Mouse (Mus musculus): Measurements from ENCODE around the gene Mypn. TPM values are rescaled to one million over a fixed set of nuclear protein-coding genes. Genes with fewer than 3 reads are reported as not detected.

Mypn gene
- polyA plus RNA-seq, 1 experiment from 2014 or later = 0.15 TPM

GRCm38 (mm10) chr10:63119916-63120315 is 83.8 kb downstream of the Mypn start:
- no peak for ATAC-seq (replicated peaks)
- no peak overlapping the region for H3K4me3 ChIP-seq
- H3K27ac ChIP-seq (replicated peaks) = no peak overlapping the region
- H3K4me2 ChIP-seq (replicated peaks) = no peak overlapping the region
- WGBS = 79% methylated on average over 14 of the region's 14 CpGs
- H3K36me3 ChIP-seq = no peaks in the 10 kb centered on the region
- no peaks in the 10 kb centered on the region for H3K4me1 ChIP-seq
- no peak overlapping the region for H3K9ac ChIP-seq (replicated peaks)
- no peaks in the 10 kb centered on the region for H3K27me3 ChIP-seq
- H3K9me3 ChIP-seq = no peaks in the 10 kb centered on the region

GRCm38 (mm10) chr10:63117583-63117982 is 86.2 kb downstream of the Mypn start:
- no peak overlapping the region for H3K4me3 ChIP-seq
- H3K9me3 ChIP-seq = no peaks in the 10 kb centered on the region
- no peaks in the 10 kb centered on the region for H3K36me3 ChIP-seq
- 91% methylated on average over 8 of the region's 8 CpGs for WGBS
- no peak for ATAC-seq (replicated peaks)
- no peak overlapping the region for H3K9ac ChIP-seq (replicated peaks)
- H3K4me1 ChIP-seq = no peaks in the 10 kb centered on the region
- H3K27ac ChIP-seq (replicated peaks) = no peak overlapping the region
- H3K27me3 ChIP-seq = no peaks in the 10 kb centered on the region
- no peak overlapping the region for H3K4me2 ChIP-seq (replicated peaks)

- Histone ChIP-seq H3K9me3 (no peaks in the 10 kb centered on the region), H3K36me3 (no peaks in the 10 kb centered on the region), H3K4me2 (replicated peaks) (no peak overlapping the region), H3K9ac (replicated peaks) (no peak overlapping the region), H3K4me3 (no peak overlapping the region), H3K27ac (replicated peaks) (no peak overlapping the region), H3K27me3 (no peaks in the 10 kb centered on the region), H3K4me1 (no peaks in the 10 kb centered on the region)
- WGBS = 90% methylated on average over 9 of the region's 9 CpGs
- no peak for ATAC-seq (replicated peaks)
These were observed 87.4 kb downstream of the Mypn start for GRCm38 (mm10) chr10:63116376-63116775.

GRCm38 (mm10) chr10:63115881-63116280 is 87.9 kb downstream of the Mypn start:
- no peak overlapping the region for H3K9ac ChIP-seq (replicated peaks)
- 89% methylated on average over 15 of the region's 15 CpGs for WGBS
- H3K27me3 ChIP-seq = no peaks in the 10 kb centered on the region
- H3K4me2 ChIP-seq (replicated peaks) = no peak overlapping the region
- ATAC-seq (replicated peaks) = no peak
- H3K4me1 ChIP-seq = no peaks in the 10 kb centered on the region
- H3K27ac ChIP-seq (replicated peaks) = no peak overlapping the region
- no peaks in the 10 kb centered on the region for H3K9me3 ChIP-seq
- no peak overlapping the region for H3K4me3 ChIP-seq
- H3K36me3 ChIP-seq = no peaks in the 10 kb centered on the region

GRCm38 (mm10) chr10:63113716-63114360 is 89.9 kb downstream of the Mypn start:
- WGBS = 88% methylated on average over 6 of the region's 6 CpGs

GRCm38 (mm10) chr10:63113027-63113604 is 90.6 kb downstream of the Mypn start:
- no peak overlapping the region for H3K4me2 ChIP-seq (replicated peaks)
- no peaks in the 10 kb centered on the region for H3K36me3 ChIP-seq
- ATAC-seq (replicated peaks) = 0 out of 2 replicates have a peak, but pooled peaks have one; percentile 32
- H3K4me3 ChIP-seq = no peak overlapping the region
- 38% methylated on average over 5 of the region's 5 CpGs for whole genome bisulfite sequencing
- H3K9ac ChIP-seq (replicated peaks) = no peak overlapping the region
- no peaks in the 10 kb centered on the region for H3K4me1 ChIP-seq
- no peaks in the 10 kb centered on the region for H3K27me3 ChIP-seq
- no peaks in the 10 kb centered on the region for H3K9me3 ChIP-seq
- no peak overlapping the region for H3K27ac ChIP-seq (replicated peaks)

More at GRCm38 (mm10) chr10:63113716-63114360, 89.9 kb downstream of the Mypn start:
- Histone ChIP-seq H3K4me3 (no peak overlapping the region), H3K4me2 (replicated peaks) (no peak overlapping the region), H3K4me1 (no peaks in the 10 kb centered on the region), H3K9ac (replicated peaks) (no peak overlapping the region), H3K36me3 (no peaks in the 10 kb centered on the region), H3K9me3 (no peaks in the 10 kb centered on the region), H3K27me3 (no peaks in the 10 kb centered on the region), H3K27ac (replicated peaks) (no peak overlapping the region)
- ATAC-seq (replicated peaks) = no peak

GRCm38 (mm10) chr10:63100657-63101056 is 103.1 kb downstream of the Mypn start:
- Histone ChIP-seq H3K4me3 (peak overlapping the region; percentile 65), H3K4me2 (replicated peaks) (peak overlapping the region; percentile 94), H3K4me1 (peaks cover 10% of the 10 kb centered on the region), H3K36me3 (no peaks in the 10 kb centered on the region), H3K27ac (replicated peaks) (no peak overlapping the region), H3K9ac (replicated peaks) (peak overlapping the region; percentile 67), H3K27me3 (no peaks in the 10 kb centered on the region), H3K9me3 (no peaks in the 10 kb centered on the region)
- ATAC-seq (replicated peaks) = peak; percentile 66; the same call in 1 of the 2 replicates
- 11% methylated on average over 9 of the region's 9 CpGs for WGBS

- Histone ChIP-seq H3K4me1 (peaks cover 10% of the 10 kb centered on the region), H3K9ac (replicated peaks) (peak overlapping the region; percentile 67), H3K27me3 (no peaks in the 10 kb centered on the region), H3K27ac (replicated peaks) (no peak overlapping the region), H3K4me3 (peak overlapping the region; percentile 65), H3K4me2 (replicated peaks) (peak overlapping the region; percentile 94), H3K9me3 (no peaks in the 10 kb centered on the region), H3K36me3 (no peaks in the 10 kb centered on the region)
- under 1% methylated on average over 62 of the region's 62 CpGs for WGBS
- ATAC-seq (replicated peaks) = peak; percentile 93
These were observed 103.7 kb downstream of the Mypn start for GRCm38 (mm10) chr10:63099941-63100562.

GRCm38 (mm10) chr10:63099521-63099920 is 104.2 kb downstream of the Mypn start, which contains the start of gene Atoh7:
TSS of gene Atoh7 (plus strand) at chr10:63099651.
- Histone ChIP-seq H3K9me3 (no peaks in the 10 kb centered on the region), H3K4me3 (peak within 1 kb of the TSS; percentile 65), H3K9ac (replicated peaks) (peak within 1 kb of the TSS; percentile 67), H3K4me2 (replicated peaks) (peak within 1 kb of the TSS; percentile 94), H3K4me1 (peaks cover 10% of the 10 kb centered on the region), H3K27me3 (no peaks in the 10 kb centered on the region), H3K27ac (replicated peaks) (no peak within 1 kb of the TSS), H3K36me3 (no peaks in the 10 kb centered on the region)
- WGBS = 6% methylated on average over 16 of the region's 16 CpGs
- ATAC-seq (replicated peaks) = no peak

- Histone ChIP-seq H3K9ac (replicated peaks) (no peak overlapping the region), H3K4me1 (peaks cover 10% of the 10 kb centered on the region), H3K27ac (replicated peaks) (no peak overlapping the region), H3K36me3 (no peaks in the 10 kb centered on the region), H3K4me3 (no peak overlapping the region), H3K4me2 (replicated peaks) (no peak overlapping the region), H3K27me3 (no peaks in the 10 kb centered on the region), H3K9me3 (no peaks in the 10 kb centered on the region)
- 53% methylated on average over 12 of the region's 12 CpGs for WGBS
- ATAC-seq (replicated peaks) = no peak
These were observed 105.6 kb downstream of the Mypn start for GRCm38 (mm10) chr10:63098191-63098590.

GRCm38 (mm10) chr10:63096757-63097156 is 107.0 kb downstream of the Mypn start:
- Histone ChIP-seq H3K9me3 (no peaks in the 10 kb centered on the region), H3K9ac (replicated peaks) (no peak overlapping the region), H3K4me1 (peaks cover 10% of the 10 kb centered on the region), H3K27me3 (no peaks in the 10 kb centered on the region), H3K4me3 (no peak overlapping the region), H3K36me3 (no peaks in the 10 kb centered on the region), H3K4me2 (replicated peaks) (no peak overlapping the region), H3K27ac (replicated peaks) (no peak overlapping the region)
- 80% methylated on average over 2 of the region's 2 CpGs for WGBS
- no peak for ATAC-seq (replicated peaks)

Measured in forebrain, embryonic 15.5 days (tissue).